Mouse (Mus musculus) spleen, adult 2 months (tissue): Measurements from ENCODE around the gene Gsg1.

Experiments used
- CTCF ChIP-seq: fragments of 200-500 bp; IDR thresholded peaks from 2 replicates; pipeline ENCODE4 v1.5.1; 2011; ENCODE audit warnings: mild to moderate bottlenecking, inconsistent platforms; ENCODE audit not compliant: insufficient read depth, insufficient read length, insufficient replicate concordance; ENCODE audit errors: extremely low read depth
- POLR2A ChIP-seq: fragments of 200-500 bp; IDR thresholded peaks from 2 replicates; pipeline ENCODE4 v1.6.1; 2011; ENCODE audit warnings: low read depth, low read length, inconsistent platforms

DNA sequence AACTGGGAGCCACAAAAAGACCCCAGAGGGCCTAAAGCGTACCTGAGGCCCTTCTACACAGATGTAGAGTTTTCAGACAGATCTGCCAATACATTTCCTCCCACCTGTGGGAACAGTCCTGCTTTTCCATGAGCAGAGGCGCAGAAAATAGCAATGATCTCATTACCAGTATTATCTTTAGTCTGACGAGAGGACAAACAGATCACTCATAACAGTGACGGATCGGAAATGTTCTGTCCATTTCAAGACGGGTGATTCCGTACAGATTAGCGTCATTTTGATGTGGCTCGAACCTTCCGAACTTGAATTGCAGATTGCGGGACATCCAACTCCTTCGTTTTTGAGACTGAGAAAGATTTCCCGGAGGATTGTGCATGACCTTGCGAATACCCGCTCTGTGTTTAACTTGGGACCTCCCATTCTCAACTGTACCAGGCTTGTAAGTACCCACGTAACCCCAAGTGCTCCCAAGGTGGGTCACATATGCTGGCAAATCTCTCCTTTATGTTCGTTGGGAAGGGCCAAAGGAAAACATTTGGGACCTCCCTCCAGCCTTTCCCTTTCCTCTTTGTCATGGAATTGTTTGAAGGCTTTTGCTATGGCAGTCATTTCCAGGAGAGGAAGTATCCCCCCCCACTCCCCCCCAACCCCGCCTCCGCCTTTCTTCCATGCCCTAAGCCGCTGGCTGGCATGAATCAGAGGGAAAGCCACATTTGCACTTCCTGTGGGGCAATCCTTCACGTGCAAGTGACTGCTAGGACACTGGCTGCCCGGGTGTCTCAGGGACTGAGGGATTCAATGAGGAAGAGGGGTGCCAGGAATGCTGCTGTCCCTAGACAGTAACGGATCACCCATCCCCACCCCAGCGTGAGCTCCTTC, 2.1 kb downstream of the Gsg1 start:
- TF ChIP-seq CTCF (no peak), POLR2A (no peak)
